Mouse (Mus musculus) CH12.LX (cell line): ENCODE results near the gene Cdh13. TPM values are rescaled to one million over a fixed set of nuclear protein-coding genes. Genes with fewer than 3 reads are reported as not detected.

ENCODE experiments used
- DNase-seq: peaks from one replicate; pipeline ENCODE4 v3.0.0-alpha.2; 2013; ENCODE audit errors: extremely low read depth
- H3K27ac ChIP-seq: 2 replicates; pipeline ENCODE4 v1.5.1; 2012; ENCODE audit warnings: low read depth, mild to moderate bottlenecking, control low read depth, moderate library complexity; ENCODE audit not compliant: insufficient read depth
- H3K27me3 ChIP-seq: replicated peaks from 2 replicates; pipeline ENCODE3; 2012; ENCODE audit warnings: inconsistent platforms
- H3K36me3 ChIP-seq, 2 experiments: replicated peaks in 1 of 2; 2 replicates each; pipeline versions ENCODE3 to v1.6.1; 2012; ENCODE audit warnings: inconsistent platforms in 1 of 2, low read length in 1 of 2, mild to moderate bottlenecking in 1 of 2, mixed read lengths in 1 of 2, moderate library complexity in 1 of 2; ENCODE audit not compliant: control insufficient read depth in 1 of 2, insufficient read depth in 1 of 2
- H3K4me1 ChIP-seq, 2 experiments: 2 replicates each; pipeline ENCODE4 v1.6.1; 2012; ENCODE audit warnings: inconsistent platforms in 1 of 2, moderate library complexity in 1 of 2; ENCODE audit not compliant: insufficient read depth in 2 of 2, control insufficient read depth in 1 of 2
- H3K4me2 ChIP-seq: 2 replicates; pipeline ENCODE4 v1.6.1; 2012; ENCODE audit warnings: low read depth, mild to moderate bottlenecking, control low read depth; ENCODE audit not compliant: poor library complexity, insufficient read depth, severe bottlenecking
- H3K4me3 ChIP-seq, 3 experiments: fragments of 150-350 bp in 1 of 3; sonication (generic) in 1 of 3; replicated peaks in 1 of 3; 2 replicates each; pipeline versions ENCODE3 to v1.5.1; 2011 to 2012; ENCODE audit warnings: low read depth in 2 of 3, low read length in 2 of 3, mild to moderate bottlenecking in 2 of 3, moderate library complexity in 2 of 3, control low read depth in 1 of 3, improper control_type of control experiment in 1 of 3, inconsistent platforms in 1 of 3, mixed read lengths in 1 of 3; ENCODE audit not compliant: poor library complexity in 1 of 3
- H3K79me2 ChIP-seq: replicated peaks from 2 replicates; pipeline ENCODE4 v1.6.1; 2012; ENCODE audit warnings: mild to moderate bottlenecking, moderate library complexity; ENCODE audit not compliant: control insufficient read depth, poor library complexity, insufficient read depth, severe bottlenecking; ENCODE audit errors: extremely low read depth
- H3K9ac ChIP-seq: 2 replicates; pipeline ENCODE4 v1.6.1; 2012; ENCODE audit warnings: low read depth, mild to moderate bottlenecking, control low read depth, moderate library complexity; ENCODE audit not compliant: insufficient read depth
- H3K9me3 ChIP-seq: replicated peaks from 2 replicates; pipeline ENCODE3; 2012; ENCODE audit warnings: low read length, inconsistent platforms, mixed read lengths
- BHLHE40 ChIP-seq: IDR thresholded peaks from 2 replicates; pipeline ENCODE4 v1.6.1; 2011; ENCODE audit warnings: mild to moderate bottlenecking, low read depth, low read length, improper control_type of control experiment
- CHD1 ChIP-seq: IDR thresholded peaks from 2 replicates; pipeline ENCODE4 v1.6.1; 2012; ENCODE audit warnings: low read depth, low read length, improper control_type of control experiment, inconsistent platforms
- CTCF ChIP-seq, 2 experiments: IDR thresholded peaks in 1 of 2; conservative IDR thresholded peaks in 1 of 2; 2 replicates each; pipeline ENCODE4 v1.5.1; 2011 to 2012; ENCODE audit warnings: low read depth in 2 of 2, low read length in 2 of 2, improper control_type of control experiment in 1 of 2, inconsistent platforms in 1 of 2, mild to moderate bottlenecking in 1 of 2, moderate library complexity in 1 of 2
- E2F4 ChIP-seq: IDR thresholded peaks from 2 replicates; pipeline ENCODE4 v1.6.1; 2011; ENCODE audit warnings: low read depth, low read length, improper control_type of control experiment; ENCODE audit not compliant: insufficient replicate concordance
- ELF1 ChIP-seq: IDR thresholded peaks from 2 replicates; pipeline ENCODE4 v1.6.1; 2014; ENCODE audit warnings: low read depth, mild to moderate bottlenecking, inconsistent platforms, low read length, improper control_type of control experiment
- EP300 ChIP-seq: IDR thresholded peaks from 2 replicates; pipeline ENCODE4 v1.6.1; 2011; ENCODE audit warnings: low read length, improper control_type of control experiment
- ETS1 ChIP-seq: conservative IDR thresholded peaks from 2 replicates; pipeline ENCODE4 v1.6.1; 2012; ENCODE audit warnings: low read depth, mild to moderate bottlenecking, inconsistent platforms, low read length, improper control_type of control experiment, moderate library complexity
- HCFC1 ChIP-seq: IDR thresholded peaks from 2 replicates; pipeline ENCODE4 v1.6.1; 2012; ENCODE audit warnings: low read depth, mild to moderate bottlenecking, inconsistent platforms, low read length, improper control_type of control experiment
- IRF4 ChIP-seq: IDR thresholded peaks from 2 replicates; pipeline ENCODE4 v1.6.1; 2014; ENCODE audit warnings: low read depth, mild to moderate bottlenecking, inconsistent platforms, low read length, improper control_type of control experiment
- JUN ChIP-seq: IDR thresholded peaks from 2 replicates; pipeline ENCODE4 v1.6.1; 2011; ENCODE audit warnings: low read depth, mild to moderate bottlenecking, low read length, improper control_type of control experiment, moderate library complexity; ENCODE audit not compliant: insufficient read depth
- JUND ChIP-seq: conservative IDR thresholded peaks from 2 replicates; pipeline ENCODE4 v1.6.1; 2011; ENCODE audit warnings: low read depth, low read length, improper control_type of control experiment
- KAT2A ChIP-seq: IDR thresholded peaks from 2 replicates; pipeline ENCODE4 v1.6.1; 2012; ENCODE audit warnings: low read length, improper control_type of control experiment, inconsistent platforms; ENCODE audit not compliant: insufficient replicate concordance
- MAX ChIP-seq: IDR thresholded peaks from 2 replicates; pipeline ENCODE4 v1.6.1; 2011; ENCODE audit warnings: low read length, improper control_type of control experiment
- MEF2A ChIP-seq: IDR thresholded peaks from 2 replicates; pipeline ENCODE4 v1.6.1; 2014; ENCODE audit warnings: low read depth, mild to moderate bottlenecking, inconsistent platforms, low read length, improper control_type of control experiment, borderline replicate concordance
- MXI1 ChIP-seq: IDR thresholded peaks from 2 replicates; pipeline ENCODE4 v1.6.1; 2011; ENCODE audit warnings: mild to moderate bottlenecking, low read depth, low read length, improper control_type of control experiment
- MYC ChIP-seq: IDR thresholded peaks from 2 replicates; pipeline ENCODE4 v1.6.1; 2011; ENCODE audit warnings: low read depth, mild to moderate bottlenecking, improper control_type of control experiment, low read length
- NRF1 ChIP-seq: IDR thresholded peaks from 2 replicates; pipeline ENCODE4 v1.6.1; 2014; ENCODE audit warnings: low read depth, mild to moderate bottlenecking, inconsistent platforms, low read length, improper control_type of control experiment, moderate library complexity
- POLR2AphosphoS2 ChIP-seq: IDR thresholded peaks from 2 replicates; pipeline ENCODE4 v1.6.1; 2011; ENCODE audit warnings: low read depth, low read length, improper control_type of control experiment
- RAD21 ChIP-seq: IDR thresholded peaks from 2 replicates; pipeline ENCODE4 v1.6.1; 2011; ENCODE audit warnings: low read depth, mild to moderate bottlenecking, low read length, improper control_type of control experiment, moderate library complexity
- RCOR1 ChIP-seq: conservative IDR thresholded peaks from 2 replicates; pipeline ENCODE4 v1.6.1; 2012; ENCODE audit warnings: low read depth, mild to moderate bottlenecking, inconsistent platforms, low read length, improper control_type of control experiment
- SIN3A ChIP-seq: IDR thresholded peaks from 2 replicates; pipeline ENCODE4 v1.6.1; 2012; ENCODE audit warnings: low read length, improper control_type of control experiment, inconsistent platforms
- UBTF ChIP-seq: IDR thresholded peaks from 2 replicates; pipeline ENCODE4 v1.6.1; 2012; ENCODE audit warnings: low read depth, mild to moderate bottlenecking, inconsistent platforms, low read length, improper control_type of control experiment, moderate library complexity
- USF2 ChIP-seq: conservative IDR thresholded peaks from 2 replicates; pipeline ENCODE4 v1.6.1; 2011; ENCODE audit warnings: low read depth, low read length, improper control_type of control experiment
- ZNF384 ChIP-seq: IDR thresholded peaks from 2 replicates; pipeline ENCODE4 v1.6.1; 2012; ENCODE audit warnings: low read depth, low read length, improper control_type of control experiment, inconsistent platforms
- dilution Hi-C: fragments of 300-500 bp; cut with MboI; formaldehyde crosslinking; loops from 2 replicates; pipeline ENCODE4 v1.14.3; 2020; ENCODE audit warnings: low sequenced_read_pairs; ENCODE audit not compliant: extremely low pct_unique_long_range_greater_than_20kb, extremely low pct_ligation_motif_present
- in situ Hi-C: fragments of 300-500 bp; cut with MboI; formaldehyde crosslinking; loops from 3 replicates; pipeline ENCODE4 v1.14.3; 2019; ENCODE audit warnings: low sequenced_read_pairs, low pct_ligation_motif_present, low pct_unique_long_range_greater_than_20kb, mixed read lengths
- polyA plus RNA-seq: library from polyadenylated mRNA; unstranded; fragments of >175 nt; gene quantifications from 2 replicates; pipeline ENCODE4 v1.2.1, GENCODE M21; 2012; ENCODE audit warnings: low read depth; ENCODE audit not compliant: insufficient read length
- total RNA-seq, 2 experiments: library from RNA; depleted of rRNA; stranded (reverse); fragments of 300-350 nt in 1 of 2; fragments of >200 nt in 1 of 2; gene quantifications; 2 replicates each; pipeline ENCODE4 v1.2.3; 2012 to 2014

Cdh13 gene
- total and polyA plus RNA-seq, 3 experiments = not detected

GRCm38 (mm10) chr8:118827726-118828125 lies 544.2 kb downstream of the Cdh13 start:
- peaks cover 80% of the 10 kb centered on the region for H3K9me3 ChIP-seq
- H3K27me3 ChIP-seq = no peaks in the 10 kb centered on the region
- no peaks in the 10 kb centered on the region for H3K36me3 ChIP-seq
- in situ Hi-C loops (no loop called here), dilution Hi-C loops (no loop called here)
- no peaks in the 10 kb centered on the region for H3K79me2 ChIP-seq
- H3K4me3 ChIP-seq = no peak overlapping the region
- no peak overlapping the region for H3K4me2 ChIP-seq
- no peak for DNase-seq
- no peak overlapping the region for H3K9ac ChIP-seq
- TF ChIP-seq ZNF384 (no peak), NRF1 (no peak), RAD21 (no peak), JUND (no peak), JUN (no peak), RCOR1 (no peak), POLR2AphosphoS2 (no peak), MXI1 (no peak), MEF2A (no peak), CHD1 (no peak), BHLHE40 (no peak), E2F4 (no peak), MAX (no peak), USF2 (no peak), SIN3A (no peak), UBTF (no peak), HCFC1 (no peak), ELF1 (no peak)
- H3K4me1 ChIP-seq = no peaks in the 10 kb centered on the region
- no peak overlapping the region for H3K27ac ChIP-seq

DNA sequence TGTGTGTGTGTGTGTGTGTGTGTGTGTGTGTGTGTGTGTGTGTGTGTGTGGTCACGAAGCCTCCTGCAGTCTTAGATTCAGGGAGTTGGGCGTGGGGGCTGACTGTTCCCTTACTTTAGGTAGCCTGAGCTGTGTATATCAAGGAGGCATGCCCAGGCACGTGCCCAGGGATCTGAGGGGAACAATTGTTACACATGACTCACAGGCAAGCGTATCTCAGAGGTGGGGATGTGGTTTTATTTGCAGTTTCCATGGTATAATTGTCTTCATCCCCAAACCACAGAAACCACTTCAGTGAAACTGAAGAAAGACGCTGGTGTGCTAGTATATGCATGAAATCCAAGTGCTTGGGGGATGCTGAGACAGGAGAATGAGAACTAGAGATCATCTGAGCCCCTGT lies 546.8 kb downstream of the Cdh13 start:
- no peak overlapping the region for H3K4me2 ChIP-seq
- no peak overlapping the region for H3K9ac ChIP-seq
- no peak for DNase-seq
- H3K4me3 ChIP-seq = no peak overlapping the region
- dilution Hi-C loops (no loop called here), in situ Hi-C loops (no loop called here)
- H3K9me3 ChIP-seq = peaks cover 90% of the 10 kb centered on the region
- no peak overlapping the region for H3K27ac ChIP-seq
- no peaks in the 10 kb centered on the region for H3K27me3 ChIP-seq
- no peak for TF ChIP-seq CTCF (conservative IDR thresholded peaks at IDR 0.05 in 1 of 2, IDR thresholded peaks at IDR 0.05 in 1 of 2; ENCODE audit: low read depth in 2 of 2, low read length in 2 of 2)
- no peak for TF ChIP-seq ZNF384
- no peak for TF ChIP-seq ETS1
- no peak for TF ChIP-seq EP300
- TF ChIP-seq JUND = no peak
- no peak for TF ChIP-seq RAD21
- no peak for TF ChIP-seq NRF1
- no peak for TF ChIP-seq KAT2A
- no peak for TF ChIP-seq SIN3A
- no peak for TF ChIP-seq HCFC1
- TF ChIP-seq IRF4 = no peak
- no peak for TF ChIP-seq POLR2AphosphoS2
- TF ChIP-seq MYC = no peak
- no peaks in the 10 kb centered on the region for H3K4me1 ChIP-seq
- H3K79me2 ChIP-seq = no peaks in the 10 kb centered on the region
- no peaks in the 10 kb centered on the region for H3K36me3 ChIP-seq
